Mouse (Mus musculus) lung, postnatal 0 days (tissue): ENCODE measurements around the gene Rock2. TPM values are rescaled to one million over a fixed set of nuclear protein-coding genes. Genes with fewer than 3 reads are reported as not detected.

Experiments used
- ATAC-seq: fragments of 200-750 bp; cut with Nextera tagmentation; 2 replicates; pipeline ENCODE4 v1.8.0; 2017; ENCODE audit warnings: moderate library complexity
- DNase-seq: peaks from one replicate; pipeline ENCODE4 v3.0.0-alpha.2; 2016; ENCODE audit warnings: low spot score
- H3K27ac ChIP-seq: fragments of 300-500 bp; sonication (generic); 2 replicates; pipeline ENCODE4 v1.5.1; 2014; ENCODE audit warnings: antibody characterized with exemption, mild to moderate bottlenecking, low read length, mixed read lengths
- H3K27me3 ChIP-seq: fragments of 300-500 bp; sonication (generic); replicated peaks from 2 replicates; pipeline ENCODE4 v1.6.1; 2014; ENCODE audit warnings: low read length, mixed read lengths; ENCODE audit not compliant: insufficient read depth
- H3K36me3 ChIP-seq: fragments of 300-500 bp; sonication (generic); 2 replicates; pipeline ENCODE4 v1.6.1; 2014; ENCODE audit warnings: low read length, mixed read lengths; ENCODE audit not compliant: insufficient read depth
- H3K4me1 ChIP-seq: fragments of 300-500 bp; sonication (generic); 2 replicates; pipeline ENCODE4 v1.6.1; 2014; ENCODE audit warnings: antibody characterized with exemption, low read depth, low read length, mixed read lengths; ENCODE audit not compliant: insufficient read depth
- H3K4me2 ChIP-seq: fragments of 300-500 bp; sonication (generic); replicated peaks from 2 replicates; pipeline ENCODE4 v1.6.1; 2014; ENCODE audit warnings: low read depth, mild to moderate bottlenecking, low read length, moderate library complexity, mixed read lengths
- H3K4me3 ChIP-seq: fragments of 300-500 bp; sonication (generic); 2 replicates; pipeline ENCODE4 v1.5.1; 2014; ENCODE audit warnings: low read depth, low read length
- H3K9ac ChIP-seq: fragments of 300-500 bp; sonication (generic); replicated peaks from 2 replicates; pipeline ENCODE4 v1.6.1; 2014; ENCODE audit warnings: low read depth, mild to moderate bottlenecking
- H3K9me3 ChIP-seq: fragments of 300-500 bp; sonication (generic); 2 replicates; pipeline ENCODE4 v1.6.1; 2016; ENCODE audit warnings: low read length, mixed read lengths
- CTCF ChIP-seq: IDR thresholded peaks from 2 replicates; pipeline ENCODE4 v1.5.1; 2016; ENCODE audit warnings: antibody characterized with exemption, mild to moderate bottlenecking
- EP300 ChIP-seq: IDR thresholded peaks from 2 replicates; pipeline ENCODE4 v1.6.1; 2016; ENCODE audit warnings: antibody characterized with exemption, mild to moderate bottlenecking, control low read depth
- WGBS: fragments of 180-500 bp; shearing (Covaris S2); extraction: QIAGEN DNeasy Blood & Tissue Kit; methylation state at CpG from one replicate; pipeline ENCODE4 v1.1.7; 2014; 5-methylcytosine and 5-hydroxymethylcytosine counted together
- polyA plus RNA-seq: library from polyadenylated mRNA; unstranded; fragments of >200 nt; fragmentation: Nextera tagmentation; extraction: Ambion mirVana; gene quantifications from 2 replicates; pipeline ENCODE4 v1.2.1, GENCODE M21; 2015

Rock2 gene
- polyA plus RNA-seq, 1 experiment from 2014 or later: 18.2 TPM

GRCm38 (mm10) chr12:17036532-17036931 is 141.8 kb downstream of the Rock2 start:
- Histone ChIP-seq H3K27me3 (no peaks in the 10 kb centered on the region), H3K4me3 (no peak overlapping the region), H3K9me3 (no peaks in the 10 kb centered on the region), H3K27ac (no peak overlapping the region), H3K4me2 (0 out of 2 replicates have a peak overlapping the region, but pooled peaks have one; percentile 22), H3K9ac (no peak overlapping the region), H3K36me3 (no peaks in the 10 kb centered on the region), H3K4me1 (no peaks in the 10 kb centered on the region)
- ATAC-seq (peak; percentile 67), DNase-seq (no peak)
- WGBS: 42% methylated on average over 9 of the region's 9 CpGs
- TF ChIP-seq CTCF (no peak), EP300 (no peak)

- no peaks in the 10 kb centered on the region for H3K27me3 ChIP-seq
- H3K27ac ChIP-seq: no peak overlapping the region
- TF ChIP-seq EP300 (no peak), CTCF (no peak)
- H3K36me3 ChIP-seq: no peaks in the 10 kb centered on the region
- H3K9ac ChIP-seq: no peak overlapping the region
- no peak for DNase-seq
- no peak overlapping the region for H3K4me3 ChIP-seq
- 0 out of 2 replicates have a peak overlapping the region, but pooled peaks have one; percentile 22 for H3K4me2 ChIP-seq
- no peaks in the 10 kb centered on the region for H3K9me3 ChIP-seq
- 42% methylated on average over 14 of the region's 14 CpGs for WGBS
- ATAC-seq: no peak
- no peaks in the 10 kb centered on the region for H3K4me1 ChIP-seq
Measured at GRCm38 (mm10) chr12:17037053-17037610, 142.4 kb downstream of the Rock2 start.

Other genes starting within 250 kb of the Rock2 start
- gene Ntsr2, start 241.5 kb upstream of the Rock2 start, polyA plus RNA-seq: 0.39 and 0.48 TPM in 2 replicates
- 0.46 and 1.1 TPM in 2 replicates for gene Greb1, start 94.0 kb upstream of the Rock2 start, polyA plus RNA-seq
- 11.1 and 14.2 TPM in 2 replicates for gene E2f6, start 83.9 kb upstream of the Rock2 start, polyA plus RNA-seq
- gene Pqlc3, start 105.5 kb downstream of the Rock2 start, polyA plus RNA-seq: 10.6 and 11.5 TPM in 2 replicates
- gene 2410004P03Rik, start 116.8 kb downstream of the Rock2 start, polyA plus RNA-seq: 13.6 and 16.9 TPM in 2 replicates